Mouse (Mus musculus) liver, embryonic 16.5 days (tissue): ENCODE results near the gene 1700011L22Rik. TPM values are rescaled to one million over a fixed set of nuclear protein-coding genes. Genes with fewer than 3 reads are reported as not detected.

ENCODE experiments used
- ATAC-seq: fragments of 200-750 bp; cut with Nextera tagmentation; 2 replicates; pipeline ENCODE4 v1.8.0; 2017; ENCODE audit warnings: low read depth, mild to moderate bottlenecking, moderate number of reproducible peaks, moderate library complexity
- H3K27ac ChIP-seq: fragments of 300-500 bp; sonication (generic); 2 replicates; pipeline ENCODE4 v1.5.1; 2014; ENCODE audit warnings: mild to moderate bottlenecking, low read length
- H3K27me3 ChIP-seq: fragments of 300-500 bp; sonication (generic); 2 replicates; pipeline ENCODE4 v1.6.1; 2014; ENCODE audit warnings: low read depth, low read length, mixed read lengths; ENCODE audit not compliant: control insufficient read depth, insufficient read depth
- H3K36me3 ChIP-seq: fragments of 300-500 bp; sonication (generic); 2 replicates; pipeline ENCODE4 v1.6.1; 2014; ENCODE audit warnings: mild to moderate bottlenecking; ENCODE audit not compliant: control insufficient read depth, insufficient read depth
- H3K4me1 ChIP-seq: fragments of 300-500 bp; sonication (generic); 2 replicates; pipeline ENCODE4 v1.6.1; 2014; ENCODE audit warnings: low read depth, low read length, mixed read lengths; ENCODE audit not compliant: control insufficient read depth
- H3K4me2 ChIP-seq: fragments of 300-500 bp; sonication (generic); 2 replicates; pipeline ENCODE4 v1.6.1; 2014; ENCODE audit warnings: low read depth, low read length, mixed read lengths
- H3K4me3 ChIP-seq: fragments of 300-500 bp; sonication (generic); 2 replicates; pipeline ENCODE4 v1.5.1; 2014; ENCODE audit warnings: low read depth, mild to moderate bottlenecking, low read length
- H3K9ac ChIP-seq: fragments of 300-500 bp; sonication (generic); 2 replicates; pipeline ENCODE4 v1.6.1; 2014; ENCODE audit warnings: low read depth, low read length
- H3K9me3 ChIP-seq: fragments of 300-500 bp; sonication (generic); replicated peaks from 2 replicates; pipeline ENCODE4 v1.6.1; 2016; ENCODE audit warnings: low read length; ENCODE audit not compliant: control insufficient read depth
- WGBS: fragments of 180-500 bp; shearing (Covaris S2); extraction: QIAGEN DNeasy Blood & Tissue Kit; methylation state at CpG from one replicate; pipeline ENCODE4 v1.1.7; 2014; ENCODE audit not compliant: insufficient replicate concordance; 5-methylcytosine and 5-hydroxymethylcytosine counted together
- polyA plus RNA-seq: library from polyadenylated mRNA; unstranded; fragments of >200 nt; fragmentation: Nextera tagmentation; extraction: Ambion mirVana; gene quantifications from 2 replicates; pipeline ENCODE4 v1.2.1, GENCODE M21; 2015

Gene 1700011L22Rik
- polyA plus RNA-seq, 1 experiment from 2014 or later = not detected

DNA sequence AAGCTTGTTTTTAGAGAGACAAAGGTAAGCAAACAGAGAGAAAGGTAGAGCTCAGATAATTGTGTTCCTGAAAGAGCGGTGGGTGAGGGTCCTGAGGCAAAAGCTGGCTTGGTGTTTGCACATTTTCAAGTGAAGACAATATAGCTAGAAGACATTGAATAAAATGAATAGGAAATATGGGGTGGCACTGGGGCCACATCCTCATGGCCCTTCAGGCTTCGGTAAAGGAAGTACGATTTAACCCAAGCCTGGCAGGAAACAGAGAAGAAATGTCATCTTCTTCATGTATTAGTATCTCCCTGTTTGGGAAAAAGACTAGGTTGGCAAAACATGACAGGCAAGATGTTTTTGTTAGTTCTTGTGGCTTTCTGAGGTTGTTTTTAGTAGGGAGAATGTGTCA is 22.3 kb downstream of the 1700011L22Rik start:
- ATAC-seq = no peak
- Histone ChIP-seq H3K27me3 (no peaks in the 10 kb centered on the region), H3K9ac (no peak overlapping the region), H3K4me2 (no peak overlapping the region), H3K4me1 (no peaks in the 10 kb centered on the region), H3K4me3 (no peak overlapping the region), H3K27ac (no peak overlapping the region), H3K9me3 (no peaks in the 10 kb centered on the region), H3K36me3 (no peaks in the 10 kb centered on the region)
- whole genome bisulfite sequencing = 36% methylated on average over 3 of the region's 3 CpGs

DNA sequence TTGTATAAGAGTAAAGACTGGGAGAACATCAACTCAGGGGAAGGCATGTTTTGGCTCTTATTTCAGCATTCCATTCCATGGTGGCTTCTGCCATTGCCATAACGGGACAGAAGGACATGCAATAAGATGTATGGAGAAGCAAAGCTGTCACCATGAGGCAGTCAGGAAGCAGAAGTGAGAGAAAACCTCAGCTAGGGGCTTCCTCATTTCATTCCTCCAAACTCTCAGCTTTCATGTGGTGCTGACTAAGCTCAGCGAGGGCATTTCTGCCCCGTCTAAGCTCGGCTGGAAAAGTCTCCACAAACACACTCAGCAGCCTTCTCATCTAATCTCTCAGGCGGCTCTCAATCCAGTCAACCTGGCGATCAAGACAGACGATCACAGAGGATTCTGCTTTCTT is 22.8 kb downstream of the 1700011L22Rik start:
- no peaks in the 10 kb centered on the region for H3K4me1 ChIP-seq

DNA sequence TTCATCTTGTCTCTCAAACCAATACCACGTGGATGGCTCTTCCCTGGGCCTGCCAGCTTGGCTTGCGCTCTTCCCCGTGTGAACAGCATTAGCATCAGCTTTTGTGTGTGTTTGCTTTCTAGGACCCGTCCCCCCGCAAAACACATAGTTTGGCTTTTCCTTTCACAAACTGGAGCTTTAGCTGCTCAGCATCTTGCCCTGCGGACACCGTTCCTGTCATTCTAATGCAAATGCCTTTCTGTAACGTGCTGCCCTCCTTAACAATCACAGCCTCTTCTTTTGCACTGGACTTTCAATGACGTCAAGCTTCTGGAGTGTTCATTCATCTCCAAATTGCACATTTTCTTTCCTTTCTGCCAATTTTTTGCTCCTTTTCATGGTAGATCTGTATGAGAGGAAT is 24.0 kb downstream of the 1700011L22Rik start:
- H3K9me3 ChIP-seq = no peaks in the 10 kb centered on the region
- no peaks in the 10 kb centered on the region for H3K4me1 ChIP-seq
- H3K9ac ChIP-seq = no peak overlapping the region
- ATAC-seq = no peak
- WGBS = 75% methylated on average over 9 of the region's 9 CpGs
- H3K27me3 ChIP-seq = no peaks in the 10 kb centered on the region
- no peaks in the 10 kb centered on the region for H3K36me3 ChIP-seq
- no peak overlapping the region for H3K27ac ChIP-seq
- no peak overlapping the region for H3K4me3 ChIP-seq
- no peak overlapping the region for H3K4me2 ChIP-seq

More for the DNA sequence above, 22.8 kb downstream of the 1700011L22Rik start:
- Histone ChIP-seq H3K9me3 (no peaks in the 10 kb centered on the region), H3K4me2 (no peak overlapping the region), H3K4me3 (no peak overlapping the region), H3K27ac (no peak overlapping the region), H3K27me3 (no peaks in the 10 kb centered on the region), H3K36me3 (no peaks in the 10 kb centered on the region), H3K9ac (no peak overlapping the region)
- no peak for ATAC-seq
- WGBS = 23% methylated on average over 7 of the region's 7 CpGs

GRCm38 (mm10) chr8:79222752-79223141 is 25.6 kb downstream of the 1700011L22Rik start:
- Histone ChIP-seq H3K4me2 (no peak overlapping the region), H3K4me1 (no peaks in the 10 kb centered on the region), H3K36me3 (no peaks in the 10 kb centered on the region), H3K9me3 (no peaks in the 10 kb centered on the region), H3K27ac (no peak overlapping the region), H3K4me3 (no peak overlapping the region), H3K27me3 (no peaks in the 10 kb centered on the region), H3K9ac (no peak overlapping the region)
- ATAC-seq = no peak
- 59% methylated on average over 5 of the region's 5 CpGs for WGBS

DNA sequence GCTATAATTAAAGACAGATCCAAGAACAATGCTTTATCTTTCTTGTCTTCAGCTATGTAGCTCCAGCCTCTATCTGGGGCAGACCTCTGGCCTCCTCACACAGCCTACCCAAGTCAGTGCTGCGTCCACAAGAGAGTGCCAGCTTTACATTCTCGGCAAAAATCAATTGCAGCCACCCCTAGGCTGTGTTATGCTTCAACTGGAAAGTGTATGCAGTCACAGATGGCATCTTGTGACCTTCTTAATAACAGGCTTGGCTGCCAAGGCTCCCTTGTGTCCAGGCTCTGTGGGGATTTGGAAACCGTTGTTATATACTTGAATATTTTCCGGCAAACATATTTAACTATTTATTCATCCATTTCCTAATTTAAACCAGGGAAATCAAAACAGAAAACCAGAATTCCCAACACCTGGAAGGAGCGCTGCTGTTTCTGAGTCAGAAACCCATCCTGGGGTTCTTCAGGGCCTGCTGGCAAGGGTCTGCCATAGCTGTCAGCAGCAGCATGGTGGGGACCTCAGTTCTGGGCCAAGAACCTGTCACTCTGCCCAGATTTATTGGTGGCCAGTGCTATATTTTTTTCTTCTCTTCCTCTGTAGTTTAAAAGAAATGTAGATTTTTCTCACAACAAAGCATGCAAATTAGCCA is 26.1 kb downstream of the 1700011L22Rik start:
- ATAC-seq = no peak
- Histone ChIP-seq H3K4me2 (no peak overlapping the region), H3K36me3 (no peaks in the 10 kb centered on the region), H3K9me3 (no peaks in the 10 kb centered on the region), H3K27ac (no peak overlapping the region), H3K27me3 (no peaks in the 10 kb centered on the region), H3K4me1 (no peaks in the 10 kb centered on the region), H3K9ac (no peak overlapping the region), H3K4me3 (no peak overlapping the region)
- WGBS = 66% methylated on average over 5 of the region's 5 CpGs

DNA sequence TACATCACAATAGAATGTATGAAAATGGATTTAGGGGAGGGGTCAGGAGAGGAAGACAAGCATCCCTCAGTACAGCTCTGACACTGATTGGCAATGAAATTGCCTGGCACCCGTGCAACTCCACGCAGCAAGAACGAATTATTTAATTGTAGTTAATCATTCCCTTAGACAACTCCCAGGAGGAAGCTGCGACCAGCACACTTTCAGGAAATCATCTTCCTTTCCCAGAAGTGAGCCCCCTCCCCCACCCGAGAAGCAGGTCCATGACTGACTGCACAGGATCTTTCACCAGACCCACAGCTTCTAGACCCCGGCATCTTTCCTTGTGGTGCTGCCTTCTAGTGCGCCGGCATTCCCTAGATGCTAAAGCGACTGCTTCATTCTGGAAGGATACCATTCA is 36.7 kb downstream of the 1700011L22Rik start:
- no peaks in the 10 kb centered on the region for H3K9me3 ChIP-seq
- no peak overlapping the region for H3K4me3 ChIP-seq
- WGBS = 59% methylated on average over 9 of the region's 9 CpGs
- H3K4me1 ChIP-seq = no peaks in the 10 kb centered on the region; the same call in 1 of the 2 replicates
- H3K27ac ChIP-seq = no peak overlapping the region
- ATAC-seq = no peak
- H3K9ac ChIP-seq = no peak overlapping the region
- no peaks in the 10 kb centered on the region for H3K36me3 ChIP-seq
- no peaks in the 10 kb centered on the region for H3K27me3 ChIP-seq
- H3K4me2 ChIP-seq = no peak overlapping the region

DNA sequence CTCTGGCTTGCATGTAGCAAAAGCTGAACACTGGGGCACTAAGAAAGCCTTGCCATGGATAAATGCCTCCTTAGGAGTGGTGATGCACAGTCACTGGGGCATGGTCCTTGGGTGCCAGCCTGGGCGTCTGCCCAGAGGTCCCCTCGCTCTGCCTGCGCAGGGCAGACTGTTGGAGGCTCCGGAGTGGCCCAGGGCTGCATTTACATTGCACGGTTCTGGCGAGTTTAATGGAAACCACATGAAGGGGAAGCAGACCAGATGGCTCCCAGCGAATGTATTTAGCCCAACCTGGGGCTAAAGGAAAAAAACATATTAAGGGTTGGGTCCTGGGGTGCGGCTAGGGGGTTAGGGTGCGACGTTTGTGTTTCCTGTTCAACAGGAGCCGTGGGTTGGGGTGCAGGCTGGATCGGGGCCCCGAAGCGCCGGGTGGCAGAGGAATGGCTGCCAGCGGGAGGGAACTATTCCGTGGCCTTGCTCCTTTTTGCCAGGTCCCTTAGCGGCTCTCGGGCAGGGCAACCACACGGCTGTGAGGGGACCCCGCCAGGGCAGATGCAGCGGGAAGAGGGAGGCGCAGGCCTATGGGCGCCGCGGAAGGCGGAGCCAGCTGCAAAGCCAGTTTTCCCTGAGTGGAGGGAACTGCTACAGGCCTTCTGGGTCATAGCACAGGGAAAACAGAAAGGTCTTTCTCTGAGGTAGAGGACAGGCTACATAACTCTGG is 38.6 kb downstream of the 1700011L22Rik start:
- ATAC-seq = peak; percentile 56; the same call in 1 of the 2 replicates
- H3K27me3 ChIP-seq = no peaks in the 10 kb centered on the region
- H3K4me2 ChIP-seq = peak overlapping the region; percentile 60
- 6% methylated on average over 27 of the region's 27 CpGs for WGBS
- H3K9ac ChIP-seq = peak overlapping the region; percentile 41; the same call in 1 of the 2 replicates
- H3K4me1 ChIP-seq = no peaks in the 10 kb centered on the region; the same call in 1 of the 2 replicates
- no peaks in the 10 kb centered on the region for H3K9me3 ChIP-seq
- H3K4me3 ChIP-seq = peak overlapping the region; percentile 53
- no peak overlapping the region for H3K27ac ChIP-seq
- no peaks in the 10 kb centered on the region for H3K36me3 ChIP-seq

DNA sequence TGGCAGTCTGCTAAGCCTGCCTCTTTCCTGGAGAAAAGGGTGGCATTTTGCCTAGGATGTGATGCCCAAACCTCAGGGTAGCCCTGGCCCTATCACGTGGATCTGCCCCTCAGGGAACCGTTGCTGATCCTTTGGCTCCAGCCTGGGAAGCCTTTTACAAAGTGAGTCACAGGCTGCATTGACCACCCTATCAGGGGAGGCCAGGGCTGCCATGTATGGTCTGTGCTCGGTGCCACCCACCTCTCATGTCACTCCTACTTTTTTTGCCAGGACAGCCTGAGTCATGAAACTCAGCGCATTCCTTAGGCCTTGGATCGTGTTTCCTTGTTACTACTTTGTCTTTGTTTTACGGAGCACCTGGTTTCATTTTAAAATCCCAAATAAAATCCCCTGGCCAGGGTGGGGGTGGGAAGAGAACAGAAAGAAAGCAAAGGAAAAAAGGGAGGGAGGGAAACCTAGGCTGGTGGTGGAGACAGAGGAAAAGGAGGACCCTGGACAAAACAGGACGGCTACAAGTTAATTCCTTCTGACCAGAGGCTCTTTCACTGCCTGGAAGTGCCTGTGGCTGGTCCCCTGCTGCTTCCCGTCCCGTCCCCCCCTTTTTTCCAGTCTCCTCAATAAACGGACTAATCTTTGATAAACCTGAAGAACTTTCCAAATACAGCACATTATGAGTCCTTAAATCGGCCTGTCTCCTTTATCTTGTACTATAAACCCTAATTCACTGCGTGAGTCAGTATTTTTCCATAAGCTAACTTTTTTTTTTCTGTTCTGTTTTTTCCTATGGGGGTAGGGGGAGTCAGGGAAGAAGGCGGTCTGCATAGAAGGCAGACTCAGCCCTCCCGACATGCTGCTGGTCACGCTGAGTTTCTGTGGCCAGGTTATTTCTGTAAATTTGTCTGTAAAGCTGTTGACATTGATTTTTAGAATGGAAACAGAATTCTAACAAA is 39.4 kb downstream of the 1700011L22Rik start:
- no peaks in the 10 kb centered on the region for H3K27me3 ChIP-seq
- H3K27ac ChIP-seq = no peak overlapping the region
- no peak overlapping the region for H3K9ac ChIP-seq
- no peak for ATAC-seq
- peak overlapping the region; percentile 60 for H3K4me2 ChIP-seq
- H3K9me3 ChIP-seq = no peaks in the 10 kb centered on the region
- H3K36me3 ChIP-seq = no peaks in the 10 kb centered on the region
- no peaks in the 10 kb centered on the region; the same call in 1 of the 2 replicates for H3K4me1 ChIP-seq
- no peak overlapping the region for H3K4me3 ChIP-seq
- WGBS = 33% methylated on average over 15 of the region's 15 CpGs
